Mouse (Mus musculus): ENCODE measurements around the gene Krt20. TPM values are rescaled to one million over a fixed set of nuclear protein-coding genes. Genes with fewer than 3 reads are reported as not detected.

Gene Krt20
- polyA plus RNA-seq, 1 experiment from 2014 or later, result 0.30 TPM

DNA sequence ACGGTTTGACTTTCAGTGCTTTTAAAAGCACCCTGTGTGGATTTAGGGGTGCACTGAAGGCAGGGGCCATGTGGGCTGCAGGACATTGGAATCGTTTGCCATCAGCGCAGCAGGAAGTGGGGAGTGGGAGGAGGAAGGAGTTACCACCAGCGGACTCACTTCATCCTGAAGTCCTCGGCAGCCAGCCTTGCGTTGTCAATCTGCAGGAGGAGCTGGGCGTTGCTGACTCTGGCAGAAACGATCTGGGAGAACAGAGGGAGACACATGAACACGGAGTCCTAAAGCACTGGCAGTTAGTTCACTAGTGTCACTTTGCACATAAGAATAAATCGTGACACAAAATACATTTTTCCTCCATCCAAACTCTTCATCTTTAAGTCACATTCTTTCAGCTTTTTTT is 17.4 kb downstream of the Krt20 start:
- ATAC-seq (ENCODE audit: low read depth), result no peak
- Histone ChIP-seq H3K4me3 (ENCODE audit: low read length) (no peak overlapping the region), H3K4me2 (ENCODE audit: low read depth, low read length) (no peak overlapping the region), H3K9me3 (ENCODE audit: control insufficient read depth, low read length) (no peaks in the 10 kb centered on the region), H3K4me1 (replicated peaks; ENCODE audit: control insufficient read depth, insufficient read depth, low read length) (no peaks in the 10 kb centered on the region), H3K9ac (ENCODE audit: low read length) (no peak overlapping the region), H3K36me3 (ENCODE audit: control insufficient read depth, insufficient read depth, low read length) (no peaks in the 10 kb centered on the region), H3K27me3 (ENCODE audit: control insufficient read depth, insufficient read depth, low read depth, low read length) (no peaks in the 10 kb centered on the region), H3K27ac (ENCODE audit: low read length) (no peak overlapping the region)
- 27% methylated on average over 10 of the region's 10 CpGs for WGBS

DNA sequence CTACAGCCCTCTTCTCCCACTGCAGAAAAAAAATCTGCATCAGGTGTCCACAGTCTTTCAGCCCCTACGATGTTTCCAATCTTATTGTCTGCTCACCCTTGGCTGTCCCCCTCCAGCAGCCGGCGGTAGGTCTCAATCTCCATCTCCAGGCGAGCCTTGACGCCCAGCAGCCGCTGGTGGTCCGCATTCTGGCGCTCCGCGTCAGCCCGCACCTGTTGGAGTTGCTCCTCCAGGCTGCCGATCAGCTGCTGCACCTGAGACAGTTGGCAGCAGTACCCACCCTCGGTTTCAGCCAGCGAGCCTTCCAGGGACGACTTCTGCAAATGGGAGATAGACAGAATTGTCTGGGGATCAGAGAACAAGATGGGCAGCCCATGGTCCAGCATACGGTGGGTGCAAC is 20.1 kb downstream of the Krt20 start:
- no peaks in the 10 kb centered on the region for H3K36me3 ChIP-seq (ENCODE audit: control insufficient read depth, insufficient read depth, low read length)
- H3K4me1 ChIP-seq (replicated peaks; ENCODE audit: control insufficient read depth, insufficient read depth, low read length), result no peaks in the 10 kb centered on the region
- H3K9ac ChIP-seq (ENCODE audit: low read length), result no peak overlapping the region
- H3K27me3 ChIP-seq (ENCODE audit: control insufficient read depth, insufficient read depth, low read depth, low read length), result no peaks in the 10 kb centered on the region
- 61% methylated on average over 16 of the region's 16 CpGs for WGBS
- no peak overlapping the region for H3K27ac ChIP-seq (ENCODE audit: low read length)
- no peak overlapping the region for H3K4me3 ChIP-seq (ENCODE audit: low read length)
- ATAC-seq (ENCODE audit: low read depth), result no peak
- no peak overlapping the region for H3K4me2 ChIP-seq (ENCODE audit: low read depth, low read length)
- H3K9me3 ChIP-seq (ENCODE audit: control insufficient read depth, low read length), result no peaks in the 10 kb centered on the region

DNA sequence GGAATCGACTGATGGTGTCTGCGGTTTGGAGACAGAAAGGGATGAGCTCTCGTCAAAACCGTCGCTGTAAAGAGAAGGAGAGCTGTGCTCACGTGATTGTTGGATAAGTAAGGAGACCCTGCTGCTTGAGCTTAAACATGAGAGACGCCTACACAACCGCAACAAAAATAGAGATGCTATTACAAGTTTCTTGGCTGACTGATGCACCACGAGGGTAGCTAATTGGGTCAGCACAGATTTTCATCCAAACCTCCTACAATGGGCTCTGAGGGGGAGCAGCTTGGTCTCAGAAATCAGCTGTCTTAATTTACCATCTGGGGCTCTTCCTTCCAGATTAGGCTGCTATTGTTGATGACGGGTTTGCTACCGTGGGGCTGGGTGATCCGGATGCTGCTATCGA is 21.0 kb downstream of the Krt20 start:
- Histone ChIP-seq H3K4me2 (ENCODE audit: low read depth, low read length) (no peak overlapping the region), H3K27ac (ENCODE audit: low read length) (no peak overlapping the region), H3K27me3 (ENCODE audit: control insufficient read depth, insufficient read depth, low read depth, low read length) (no peaks in the 10 kb centered on the region), H3K4me3 (ENCODE audit: low read length) (no peak overlapping the region), H3K9ac (ENCODE audit: low read length) (no peak overlapping the region), H3K4me1 (replicated peaks; ENCODE audit: control insufficient read depth, insufficient read depth, low read length) (no peaks in the 10 kb centered on the region), H3K36me3 (ENCODE audit: control insufficient read depth, insufficient read depth, low read length) (no peaks in the 10 kb centered on the region), H3K9me3 (ENCODE audit: control insufficient read depth, low read length) (no peaks in the 10 kb centered on the region)
- WGBS, result 82% methylated on average over 13 of the region's 13 CpGs
- no peak for ATAC-seq (ENCODE audit: low read depth)

DNA sequence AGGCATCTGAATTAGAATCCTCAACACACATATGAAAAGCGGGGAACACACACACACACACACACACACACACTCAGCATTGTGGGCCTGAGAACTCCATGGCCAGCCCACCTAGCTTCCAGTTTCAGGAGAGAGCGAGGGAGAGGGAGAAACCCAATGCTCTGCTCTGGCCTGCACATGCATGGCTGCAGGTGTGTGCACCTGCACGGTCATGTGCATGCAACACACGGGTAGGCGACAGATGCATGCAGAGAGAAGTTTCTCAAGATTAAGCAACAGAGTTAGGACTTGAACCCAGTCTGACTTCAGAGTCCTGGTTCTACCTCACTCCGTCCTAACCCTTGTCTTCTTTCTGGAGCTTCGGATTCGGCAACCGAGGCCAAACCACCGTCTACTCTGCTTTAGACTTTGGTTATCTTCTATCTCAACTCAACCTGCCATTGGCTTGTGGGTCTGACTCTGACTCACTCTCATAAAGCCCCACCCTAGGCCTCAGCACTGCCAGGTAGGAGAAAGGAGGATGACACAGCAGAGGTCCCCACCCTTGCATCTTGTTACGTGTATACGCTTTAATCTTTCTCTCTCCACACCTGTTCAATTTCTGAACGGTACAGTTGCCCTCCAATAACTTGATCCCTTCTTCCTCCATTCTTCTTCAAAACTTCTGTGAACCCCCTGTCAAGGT is 23.3 kb downstream of the Krt20 start:
- H3K27me3 ChIP-seq (ENCODE audit: control insufficient read depth, insufficient read depth, low read depth, low read length), result no peaks in the 10 kb centered on the region
- no peak overlapping the region for H3K27ac ChIP-seq (ENCODE audit: low read length)
- 91% methylated on average over 13 of the region's 13 CpGs for WGBS
- H3K4me3 ChIP-seq (ENCODE audit: low read length), result no peak overlapping the region
- H3K4me2 ChIP-seq (ENCODE audit: low read depth, low read length), result no peak overlapping the region
- no peaks in the 10 kb centered on the region for H3K4me1 ChIP-seq (replicated peaks; ENCODE audit: control insufficient read depth, insufficient read depth, low read length)
- no peaks in the 10 kb centered on the region for H3K36me3 ChIP-seq (ENCODE audit: control insufficient read depth, insufficient read depth, low read length)
- H3K9me3 ChIP-seq (ENCODE audit: control insufficient read depth, low read length), result no peaks in the 10 kb centered on the region
- H3K9ac ChIP-seq (ENCODE audit: low read length), result no peak overlapping the region
- ATAC-seq (ENCODE audit: low read depth), result no peak

DNA sequence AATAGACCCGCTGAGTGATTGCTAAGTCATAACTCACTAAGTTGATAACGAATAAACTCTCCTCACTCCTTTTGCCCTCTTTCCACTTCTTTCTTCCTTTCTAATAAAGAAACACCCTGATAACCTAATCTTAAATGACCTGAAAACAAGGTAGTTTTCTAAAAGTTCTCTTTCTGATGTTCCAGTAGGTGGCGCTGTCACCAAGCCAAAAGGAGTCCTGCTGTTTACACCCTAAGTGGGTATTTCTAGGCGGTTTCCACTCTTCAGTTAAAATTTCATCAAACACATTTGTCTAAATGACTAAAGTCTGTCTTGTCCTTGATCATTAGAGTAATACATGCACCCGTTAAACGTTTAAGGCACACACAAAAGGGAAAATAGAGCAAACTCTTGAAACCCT is 24.7 kb downstream of the Krt20 start:
- no peak overlapping the region for H3K4me3 ChIP-seq (ENCODE audit: low read length)
- H3K9me3 ChIP-seq (ENCODE audit: control insufficient read depth, low read length), result no peaks in the 10 kb centered on the region
- H3K27me3 ChIP-seq (ENCODE audit: control insufficient read depth, insufficient read depth, low read depth, low read length), result no peaks in the 10 kb centered on the region
- no peak overlapping the region for H3K4me2 ChIP-seq (ENCODE audit: low read depth, low read length)
- no peak for ATAC-seq (ENCODE audit: low read depth)
- no peak overlapping the region for H3K27ac ChIP-seq (ENCODE audit: low read length)
- no peaks in the 10 kb centered on the region for H3K4me1 ChIP-seq (replicated peaks; ENCODE audit: control insufficient read depth, insufficient read depth, low read length)
- H3K36me3 ChIP-seq (ENCODE audit: control insufficient read depth, insufficient read depth, low read length), result no peaks in the 10 kb centered on the region
- no peak overlapping the region for H3K9ac ChIP-seq (ENCODE audit: low read length)
- 16% methylated on average over 6 of the region's 6 CpGs for whole genome bisulfite sequencing

DNA sequence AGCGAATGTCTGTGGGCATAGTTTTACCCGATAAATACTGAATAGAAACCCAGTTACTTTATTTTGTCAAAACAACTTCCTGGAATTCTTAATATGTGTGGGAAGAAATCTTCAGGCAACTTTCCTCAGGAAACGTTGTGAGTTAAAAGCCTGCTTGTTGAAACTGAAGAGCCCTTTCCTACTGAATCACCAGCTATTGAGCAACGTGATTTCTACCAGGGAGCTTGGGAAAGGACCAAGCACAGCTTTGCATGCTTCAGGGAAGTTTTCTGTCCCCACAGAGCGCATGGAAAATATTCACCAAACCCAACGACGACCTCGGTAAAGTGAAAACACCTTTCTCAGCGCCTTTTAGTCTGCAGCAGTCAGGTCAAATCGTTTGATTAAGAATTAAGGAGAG is 31.8 kb downstream of the Krt20 start:
- Histone ChIP-seq H3K4me3 (ENCODE audit: low read length) (no peak overlapping the region), H3K27ac (ENCODE audit: low read length) (no peak overlapping the region), H3K27me3 (ENCODE audit: control insufficient read depth, insufficient read depth, low read depth, low read length) (no peaks in the 10 kb centered on the region; the same call in 1 of the 2 replicates), H3K36me3 (ENCODE audit: control insufficient read depth, insufficient read depth, low read length) (no peaks in the 10 kb centered on the region), H3K4me1 (replicated peaks; ENCODE audit: control insufficient read depth, insufficient read depth, low read length) (no peaks in the 10 kb centered on the region), H3K9ac (ENCODE audit: low read length) (no peak overlapping the region), H3K4me2 (ENCODE audit: low read depth, low read length) (no peak overlapping the region), H3K9me3 (ENCODE audit: control insufficient read depth, low read length) (no peaks in the 10 kb centered on the region)
- WGBS, result 64% methylated on average over 10 of the region's 10 CpGs
- no peak for ATAC-seq (ENCODE audit: low read depth)

DNA sequence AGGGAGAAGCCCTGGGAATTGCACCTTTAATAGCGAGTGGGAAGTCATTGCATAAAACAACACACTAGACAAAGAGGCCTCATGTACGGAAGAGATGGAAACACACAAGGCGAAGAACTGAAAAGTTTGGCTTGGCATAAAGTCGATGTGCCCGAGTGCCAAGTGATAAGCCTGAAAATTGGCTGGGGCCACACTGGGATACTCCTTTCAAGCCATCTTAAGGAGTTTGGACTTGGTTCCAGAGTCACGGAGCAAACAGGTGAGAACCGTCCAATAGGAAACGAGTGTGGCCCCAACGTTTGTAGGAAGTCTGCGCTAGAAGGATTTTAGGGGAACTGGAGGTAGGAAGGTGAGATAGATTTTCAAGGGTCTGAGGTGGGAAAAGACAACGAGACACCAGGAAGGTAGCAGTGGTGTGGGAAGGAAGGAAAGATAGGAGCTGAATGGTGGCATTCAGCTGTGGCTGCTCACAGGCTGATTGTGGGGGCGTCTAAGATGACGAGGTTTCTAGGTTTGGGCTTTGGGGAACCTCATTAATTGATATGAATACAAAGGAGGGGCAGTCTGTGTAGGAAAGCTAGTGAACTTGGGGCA is 37.9 kb downstream of the Krt20 start:
- Histone ChIP-seq H3K27ac (ENCODE audit: low read length) (no peak overlapping the region), H3K4me1 (replicated peaks; ENCODE audit: control insufficient read depth, insufficient read depth, low read length) (no peaks in the 10 kb centered on the region), H3K36me3 (ENCODE audit: control insufficient read depth, insufficient read depth, low read length) (no peaks in the 10 kb centered on the region), H3K27me3 (ENCODE audit: control insufficient read depth, insufficient read depth, low read depth, low read length) (peaks cover 2% of the 10 kb centered on the region; the same call in 1 of the 2 replicates), H3K9me3 (ENCODE audit: control insufficient read depth, low read length) (no peaks in the 10 kb centered on the region), H3K9ac (ENCODE audit: low read length) (no peak overlapping the region), H3K4me2 (ENCODE audit: low read depth, low read length) (no peak overlapping the region), H3K4me3 (ENCODE audit: low read length) (no peak overlapping the region)
- ATAC-seq (ENCODE audit: low read depth), result no peak
- 77% methylated on average over 13 of the region's 13 CpGs for WGBS

DNA sequence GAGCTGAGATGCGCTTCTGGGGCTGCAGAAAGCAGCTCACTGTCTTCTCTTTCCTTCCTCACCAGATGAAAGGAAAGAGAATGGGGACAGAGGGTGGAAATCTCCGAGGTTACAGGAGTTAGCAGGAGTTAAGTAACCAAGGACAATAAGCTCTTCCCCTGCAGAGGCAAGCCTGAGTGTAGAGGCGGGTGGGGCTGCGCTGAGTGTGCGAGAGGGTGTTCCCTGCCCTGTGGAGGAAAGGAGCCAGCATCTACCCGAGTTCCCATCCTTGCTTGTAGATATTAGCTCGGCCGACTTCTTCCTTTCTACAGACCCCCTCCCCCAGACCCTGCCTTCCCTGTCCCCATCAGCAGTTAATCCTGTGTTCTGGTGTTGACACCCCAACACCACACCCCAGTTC is 39.1 kb downstream of the Krt20 start:
- Histone ChIP-seq H3K4me2 (ENCODE audit: low read depth, low read length) (no peak overlapping the region), H3K9ac (ENCODE audit: low read length) (no peak overlapping the region), H3K4me3 (ENCODE audit: low read length) (no peak overlapping the region), H3K4me1 (replicated peaks; ENCODE audit: control insufficient read depth, insufficient read depth, low read length) (no peaks in the 10 kb centered on the region), H3K36me3 (ENCODE audit: control insufficient read depth, insufficient read depth, low read length) (no peaks in the 10 kb centered on the region), H3K9me3 (ENCODE audit: control insufficient read depth, low read length) (no peaks in the 10 kb centered on the region), H3K27ac (ENCODE audit: low read length) (no peak overlapping the region), H3K27me3 (ENCODE audit: control insufficient read depth, insufficient read depth, low read depth, low read length) (peaks cover 2% of the 10 kb centered on the region; the same call in 1 of the 2 replicates)
- ATAC-seq (ENCODE audit: low read depth), result no peak
- 44% methylated on average over 8 of the region's 8 CpGs for WGBS

DNA sequence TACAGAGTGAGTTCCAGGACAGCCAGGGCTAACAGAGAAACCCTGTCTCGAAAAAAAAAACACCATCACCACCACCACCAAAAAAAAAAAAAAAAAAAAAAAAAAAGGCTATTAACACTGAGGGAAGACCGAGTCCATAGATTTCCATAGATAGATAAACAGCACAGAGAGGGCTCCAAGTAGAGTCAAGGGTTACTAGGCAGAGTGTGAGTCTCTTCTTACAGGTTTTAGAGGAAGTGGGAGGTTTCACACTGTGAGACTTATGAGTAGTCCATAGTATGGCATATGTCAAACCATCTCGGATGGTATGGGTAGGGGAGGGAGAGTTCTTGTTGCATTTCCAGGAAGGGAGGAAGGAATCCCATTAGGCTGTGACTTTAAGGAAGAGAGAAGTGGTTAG is 39.9 kb downstream of the Krt20 start:
- 61% methylated on average over 3 of the region's 3 CpGs for WGBS
- Histone ChIP-seq H3K36me3 (ENCODE audit: control insufficient read depth, insufficient read depth, low read length) (no peaks in the 10 kb centered on the region), H3K27ac (ENCODE audit: low read length) (no peak overlapping the region), H3K9ac (ENCODE audit: low read length) (no peak overlapping the region), H3K27me3 (ENCODE audit: control insufficient read depth, insufficient read depth, low read depth, low read length) (peaks cover 2% of the 10 kb centered on the region; the same call in 1 of the 2 replicates), H3K4me3 (ENCODE audit: low read length) (no peak overlapping the region), H3K9me3 (ENCODE audit: control insufficient read depth, low read length) (no peaks in the 10 kb centered on the region), H3K4me2 (ENCODE audit: low read depth, low read length) (no peak overlapping the region), H3K4me1 (replicated peaks; ENCODE audit: control insufficient read depth, insufficient read depth, low read length) (no peaks in the 10 kb centered on the region)
- ATAC-seq (ENCODE audit: low read depth), result no peak
